Mouse (Mus musculus) heart, embryonic 10.5 days (tissue): Measurements from ENCODE around the gene Dusp11. TPM values are rescaled to one million over a fixed set of nuclear protein-coding genes. Genes with fewer than 3 reads are reported as not detected.
"Not testable (repeated sequence)": the region's sequence is repeated elsewhere in the genome, so short reads cannot be mapped to it uniquely, and the experiment has no call there.

Experiments used
- DNase-seq: peaks from one replicate; pipeline ENCODE4 v3.0.0-alpha.2; 2017; ENCODE audit warnings: low spot score
- H3K27ac ChIP-seq: fragments of 300-500 bp; sonication (generic); 2 replicates; pipeline ENCODE4 v1.5.1; 2016; ENCODE audit warnings: mild to moderate bottlenecking
- H3K27me3 ChIP-seq: fragments of 300-500 bp; sonication (generic); 2 replicates; pipeline ENCODE4 v1.6.1; 2016; ENCODE audit warnings: mild to moderate bottlenecking; ENCODE audit not compliant: poor library complexity, insufficient read depth, severe bottlenecking
- H3K36me3 ChIP-seq: fragments of 300-500 bp; sonication (generic); 2 replicates; pipeline ENCODE4 v1.6.1; 2016; ENCODE audit warnings: mild to moderate bottlenecking, moderate library complexity
- H3K4me1 ChIP-seq: fragments of 300-500 bp; sonication (generic); 2 replicates; pipeline ENCODE4 v1.6.1; 2016; ENCODE audit warnings: mild to moderate bottlenecking
- H3K4me3 ChIP-seq: fragments of 300-500 bp; sonication (generic); 2 replicates; pipeline ENCODE4 v1.5.1; 2016; ENCODE audit warnings: mild to moderate bottlenecking, moderate library complexity
- H3K9me3 ChIP-seq: fragments of 300-500 bp; sonication (generic); 2 replicates; pipeline ENCODE4 v1.6.1; 2016; ENCODE audit warnings: mild to moderate bottlenecking, moderate library complexity
- WGBS: fragments of 180-500 bp; shearing (Covaris S2); methylation state at CpG from one replicate; pipeline ENCODE4 v1.1.7; 2016; 5-methylcytosine and 5-hydroxymethylcytosine counted together
- polyA plus RNA-seq: library from polyadenylated mRNA; unstranded; fragments of >200 nt; fragmentation: Nextera tagmentation; extraction: Ambion mirVana; gene quantifications from 2 replicates; pipeline ENCODE4 v1.2.1, GENCODE M21; 2016

Gene Dusp11
- polyA plus RNA-seq, 1 experiment from 2014 or later = 39.9 TPM

GRCm38 (mm10) chr6:85972699-85973098 lies 11.2 kb upstream of the Dusp11 start:
- no peak for DNase-seq
- H3K27ac ChIP-seq = no peak overlapping the region

GRCm38 (mm10) chr6:85969889-85970288 lies 8.4 kb upstream of the Dusp11 start:
- no peak for DNase-seq
- Histone ChIP-seq H3K36me3 (no peaks in the 10 kb centered on the region), H3K4me1 (no peaks in the 10 kb centered on the region), H3K27me3 (no peaks in the 10 kb centered on the region; the same call in 1 of the 2 replicates), H3K27ac (no peak overlapping the region), H3K9me3 (no peaks in the 10 kb centered on the region), H3K4me3 (no peak overlapping the region)
- 53% methylated on average over 2 of the region's 2 CpGs for WGBS

More at GRCm38 (mm10) chr6:85972699-85973098, 11.2 kb upstream of the Dusp11 start:
- H3K36me3 ChIP-seq = no peaks in the 10 kb centered on the region
- 66% methylated on average over 3 of the region's 3 CpGs for WGBS
- no peaks in the 10 kb centered on the region for H3K9me3 ChIP-seq
- H3K4me1 ChIP-seq = no peaks in the 10 kb centered on the region
- H3K27me3 ChIP-seq = no peaks in the 10 kb centered on the region; the same call in 1 of the 2 replicates
- H3K4me3 ChIP-seq = no peak overlapping the region

- no peaks in the 10 kb centered on the region for H3K27me3 ChIP-seq
- H3K9me3 ChIP-seq = no peaks in the 10 kb centered on the region
- H3K36me3 ChIP-seq = no peaks in the 10 kb centered on the region
- H3K4me1 ChIP-seq = no peaks in the 10 kb centered on the region
- WGBS = 76% methylated on average over 4 of the region's 4 CpGs
- H3K4me3 ChIP-seq = no peak overlapping the region
- no peak overlapping the region for H3K27ac ChIP-seq
- no peak for DNase-seq
Measured at GRCm38 (mm10) chr6:85966686-85967085, 5.2 kb upstream of the Dusp11 start.

GRCm38 (mm10) chr6:85966081-85966480 lies 4.6 kb upstream of the Dusp11 start:
- not testable (repeated sequence) for DNase-seq, H3K4me1 ChIP-seq, H3K4me3 ChIP-seq, H3K27ac ChIP-seq, H3K9me3 ChIP-seq, H3K36me3 ChIP-seq, H3K27me3 ChIP-seq
- WGBS = 59% methylated on average over 6 of the region's 6 CpGs

- WGBS = 85% methylated on average over 3 of the region's 3 CpGs
- Histone ChIP-seq H3K27me3 (no peaks in the 10 kb centered on the region), H3K9me3 (no peaks in the 10 kb centered on the region), H3K36me3 (peaks cover 58% of the 10 kb centered on the region), H3K4me1 (peaks cover 5% of the 10 kb centered on the region), H3K27ac (no peak overlapping the region), H3K4me3 (no peak overlapping the region)
- DNase-seq = no peak
Measured at GRCm38 (mm10) chr6:85957581-85957980, 3.9 kb downstream of the Dusp11 start.

GRCm38 (mm10) chr6:85948549-85948948 lies 12.9 kb downstream of the Dusp11 start:
- no peak overlapping the region for H3K4me3 ChIP-seq
- no peaks in the 10 kb centered on the region for H3K9me3 ChIP-seq
- H3K27me3 ChIP-seq = no peaks in the 10 kb centered on the region
- WGBS = 90% methylated on average over 6 of the region's 6 CpGs
- no peaks in the 10 kb centered on the region for H3K4me1 ChIP-seq
- DNase-seq = no peak
- peaks cover 95% of the 10 kb centered on the region for H3K36me3 ChIP-seq
- no peak overlapping the region for H3K27ac ChIP-seq

- Histone ChIP-seq H3K9me3 (no peaks in the 10 kb centered on the region), H3K27ac (no peak overlapping the region), H3K4me3 (no peak overlapping the region), H3K36me3 (peaks cover 58% of the 10 kb centered on the region), H3K4me1 (no peaks in the 10 kb centered on the region), H3K27me3 (no peaks in the 10 kb centered on the region)
- DNase-seq = no peak
- whole genome bisulfite sequencing = 92% methylated on average over 3 of the region's 3 CpGs
Measured at GRCm38 (mm10) chr6:85942469-85942868, 19.0 kb downstream of the Dusp11 start.

GRCm38 (mm10) chr6:85938701-85939100 lies 22.8 kb downstream of the Dusp11 start:
- Histone ChIP-seq H3K4me1 (peaks cover 6% of the 10 kb centered on the region; the same call in 1 of the 2 replicates), H3K9me3 (no peaks in the 10 kb centered on the region), H3K36me3 (peaks cover 21% of the 10 kb centered on the region), H3K27ac (no peak overlapping the region), H3K27me3 (no peaks in the 10 kb centered on the region), H3K4me3 (no peak overlapping the region)
- WGBS = 54% methylated on average over 10 of the region's 10 CpGs
- DNase-seq = no peak

- 1% methylated on average over 50 of the region's 50 CpGs for WGBS
- DNase-seq = peak; percentile 90
- Histone ChIP-seq H3K27ac (peak overlapping the region; percentile 87), H3K4me3 (peak overlapping the region; percentile 61)
- not testable (repeated sequence) for H3K9me3 ChIP-seq, H3K36me3 ChIP-seq, H3K27me3 ChIP-seq, H3K4me1 ChIP-seq
Measured at GRCm38 (mm10) chr6:85936508-85937465, 24.7 kb downstream of the Dusp11 start.

- Histone ChIP-seq H3K4me1 (peaks cover 6% of the 10 kb centered on the region; the same call in 1 of the 2 replicates), H3K9me3 (no peaks in the 10 kb centered on the region), H3K27ac (no peak overlapping the region), H3K36me3 (0 out of 2 replicates have a peak, but pooled peaks cover 1% of the 10 kb centered on the region), H3K4me3 (no peak overlapping the region), H3K27me3 (no peaks in the 10 kb centered on the region)
- whole genome bisulfite sequencing = 70% methylated on average over 3 of the region's 3 CpGs
- DNase-seq = no peak
Measured at GRCm38 (mm10) chr6:85935646-85936045, 25.8 kb downstream of the Dusp11 start.

- DNase-seq = no peak
- no peak overlapping the region for H3K27ac ChIP-seq
- no peaks in the 10 kb centered on the region for H3K9me3 ChIP-seq
- H3K27me3 ChIP-seq = no peaks in the 10 kb centered on the region
- peaks cover 6% of the 10 kb centered on the region; the same call in 1 of the 2 replicates for H3K4me1 ChIP-seq
- no peak overlapping the region for H3K4me3 ChIP-seq
- H3K36me3 ChIP-seq = peaks cover 17% of the 10 kb centered on the region
- WGBS = 81% methylated on average over 8 of the region's 8 CpGs
Measured at GRCm38 (mm10) chr6:85934047-85934446, 27.4 kb downstream of the Dusp11 start.

GRCm38 (mm10) chr6:85929312-85929711 lies 32.2 kb downstream of the Dusp11 start:
- DNase-seq = no peak
- no peaks in the 10 kb centered on the region for H3K27me3 ChIP-seq
- H3K4me1 ChIP-seq = no peaks in the 10 kb centered on the region
- peaks cover 56% of the 10 kb centered on the region for H3K36me3 ChIP-seq
- 71% methylated on average over 1 of the region's 1 CpGs for WGBS
- H3K4me3 ChIP-seq = no peak overlapping the region
- no peaks in the 10 kb centered on the region for H3K9me3 ChIP-seq
- H3K27ac ChIP-seq = no peak overlapping the region
